8 mouse cellular contexts compared by ENCODE assay signal in the genomic region with DNA sequence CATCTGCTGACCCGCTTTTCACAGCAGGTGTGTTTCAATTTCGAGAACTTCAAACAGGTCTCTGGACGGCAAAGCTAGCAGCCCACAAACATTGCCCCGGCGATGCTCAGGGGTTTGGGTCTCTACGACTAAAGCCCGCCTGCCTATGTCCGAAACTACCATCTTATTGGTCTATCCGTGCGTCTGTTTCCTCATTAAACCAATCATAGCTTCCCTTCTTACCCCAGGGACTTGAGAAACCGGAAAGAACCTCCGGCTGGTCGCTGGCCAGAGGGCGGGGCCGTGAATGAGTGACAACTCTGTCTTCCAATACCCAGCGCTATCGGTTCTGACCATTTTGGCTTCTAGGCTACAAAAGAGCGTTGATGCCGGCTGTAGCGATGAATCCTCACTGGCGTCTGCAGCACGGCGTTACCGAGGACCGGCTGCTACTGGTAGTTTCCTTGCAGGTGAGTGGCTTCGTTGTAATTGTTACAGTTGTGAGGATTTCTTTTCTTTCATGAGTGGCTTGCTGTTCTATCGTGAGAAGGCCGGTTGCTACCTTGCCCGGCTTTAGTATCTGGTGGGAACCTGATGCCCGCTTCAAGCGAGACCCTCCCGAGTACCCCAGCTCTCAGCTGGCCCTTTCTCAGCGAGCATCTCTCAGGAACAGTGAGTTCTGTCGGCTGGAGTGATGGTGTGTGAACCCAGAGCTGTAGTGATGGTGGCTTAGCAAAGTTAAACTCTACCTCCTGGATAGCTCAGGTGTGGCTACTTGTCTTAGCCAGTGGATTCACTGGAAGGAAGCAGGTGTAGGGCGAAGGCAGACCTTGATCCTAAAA. TPM values are rescaled to one million over a fixed set of nuclear protein-coding genes. Genes with fewer than 3 reads are reported as not detected.
DNase-seq lines count a peak whose midpoint lies in the region; ATAC-seq lines count a peak whose summit lies in the region.

A gene (plus strand): TSS at position 234 of the 821 bp plus-strand sequence.

- H3K9me3 ChIP-seq in hindbrain, embryonic 15.5 days = no peaks in the 10 kb centered on the region

- peaks cover 39% of the 10 kb centered on the region for H3K4me1 ChIP-seq in hindbrain, embryonic 15.5 days (replicated peaks)

- peak; percentile 99 for ATAC-seq in hindbrain, embryonic 15.5 days (ENCODE audit: low FRiP score, low read depth)

- peak within 1 kb of the TSS; percentile 75 for H3K9ac ChIP-seq in hindbrain, embryonic 15.5 days

- no peaks in the 10 kb centered on the region for H3K27me3 ChIP-seq in hindbrain, embryonic 15.5 days

- H3K4me2 ChIP-seq in hindbrain, embryonic 15.5 days = peak within 1 kb of the TSS; percentile 85

- peak within 1 kb of the TSS; percentile 84 for H3K27ac ChIP-seq in hindbrain, embryonic 15.5 days (replicated peaks)

- peak within 1 kb of the TSS; percentile 65 for H3K4me3 ChIP-seq in hindbrain, embryonic 15.5 days

- no peaks in the 10 kb centered on the region for H3K36me3 ChIP-seq in hindbrain, embryonic 15.5 days

- DNase-seq in T-cell, adult 2 months (ENCODE audit: low spot score) = peak; percentile 97
- DNase-seq in cerebellum, postnatal 36 days = peak; percentile 99 to 100
- DNase-seq in frontal cortex, postnatal 36 days (ENCODE audit: low spot score in 2 of 2) = peak; percentile 100
- DNase-seq in left cerebral cortex, adult 11 months (ENCODE audit: low spot score) = peak; percentile 99
- DNase-seq in lung, postnatal 4 days = peak; percentile 98 to 100
- peak; percentile 97 for DNase-seq in retina, postnatal 7 days (ENCODE audit: low read depth, low spot score)
- peak; percentile 94 for DNase-seq in urinary bladder, adult 2 months (ENCODE audit: low spot score)

- under 1% methylated on average over 35 of the region's 35 CpGs for WGBS in hindbrain, embryonic 15.5 days

RNA-seq across cellular contexts. Expression of the gene that starts here (rescaled TPM):
- 84.8 and 92.6 TPM in 2 replicates for polyA plus RNA-seq in hindbrain, embryonic 15.5 days (2015; fragmentation: Nextera tagmentation; extraction: Ambion mirVana)
- 40.9 and 45.8 TPM in 2 replicates for polyA plus RNA-seq in urinary bladder, adult 2 months (2012; rRNA removed)

Comparison
In these comparisons a context has a peak if more than half of its experiments do, and no peak if none do; other contexts are left out.
1. Peak in every context shown above with its lines: DNase-seq, ATAC-seq, H3K4me3 ChIP-seq and H3K27ac ChIP-seq.